Mouse (Mus musculus) frontal cortex, adult (tissue): Measurements from ENCODE around the gene Apc2.

ENCODE experiments used
- ATAC-seq: cut with Nextera tagmentation; 2 replicates; pipeline ENCODE4 v1.9.2; 2017; ENCODE audit warnings: mild to moderate bottlenecking, moderate library complexity, mixed read lengths; ENCODE audit not compliant: low TSS enrichment

Apc2 gene

GRCm38 (mm10) chr10:80294311-80294710 is 1.5 kb upstream of the Apc2 start:
- ATAC-seq: no peak

DNA sequence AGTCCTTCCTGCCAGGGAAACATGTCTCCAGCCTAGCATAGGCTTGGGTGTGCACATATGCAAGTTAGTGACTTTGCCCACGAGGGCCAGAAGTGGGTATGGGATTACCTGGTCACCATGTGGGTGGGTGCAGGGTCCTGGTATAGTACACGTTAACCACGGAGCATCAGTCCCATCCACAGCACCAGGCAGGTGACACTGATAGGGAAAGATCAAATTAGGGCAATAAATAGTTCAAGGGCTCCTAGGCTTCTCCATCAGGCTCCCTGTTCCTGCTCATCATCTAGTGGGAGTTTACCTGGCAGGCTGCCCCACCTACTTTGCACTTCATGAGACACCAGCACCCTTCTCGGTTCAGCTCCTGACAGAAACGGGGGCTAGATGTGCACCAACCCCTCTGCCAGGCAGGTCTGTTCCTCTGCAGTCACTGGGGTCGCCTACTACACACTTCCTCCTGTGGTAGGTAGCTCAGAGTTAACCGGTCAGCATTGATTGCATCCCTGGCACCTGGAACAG is 931 bp upstream of the Apc2 start:
- no peak for ATAC-seq

DNA sequence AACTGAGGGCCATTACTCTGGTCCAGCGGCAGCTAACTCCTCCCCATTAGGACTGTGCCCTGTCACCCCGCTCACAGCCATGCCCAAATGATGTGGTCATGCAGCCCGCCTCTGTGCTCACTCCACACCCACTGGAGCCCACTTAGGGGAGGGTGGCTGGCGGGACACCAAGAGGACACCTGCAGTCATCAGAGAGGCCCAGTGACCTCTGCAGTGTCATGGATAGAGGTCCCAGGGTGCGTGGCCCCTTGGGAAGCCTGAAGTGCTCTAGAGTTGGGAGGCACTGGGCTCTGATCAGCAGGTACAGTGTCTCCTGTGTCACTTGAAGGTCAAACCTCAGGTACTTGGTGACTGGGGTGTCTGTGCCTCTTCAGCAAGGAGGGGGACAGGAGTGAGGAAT is 1.0 kb downstream of the Apc2 start:
- ATAC-seq: no peak

GRCm38 (mm10) chr10:80297526-80298133 is 1.9 kb downstream of the Apc2 start:
- no peak for ATAC-seq

- peak; percentile 67 for ATAC-seq
These were observed 2.9 kb downstream of the Apc2 start for GRCm38 (mm10) chr10:80298571-80299281.

DNA sequence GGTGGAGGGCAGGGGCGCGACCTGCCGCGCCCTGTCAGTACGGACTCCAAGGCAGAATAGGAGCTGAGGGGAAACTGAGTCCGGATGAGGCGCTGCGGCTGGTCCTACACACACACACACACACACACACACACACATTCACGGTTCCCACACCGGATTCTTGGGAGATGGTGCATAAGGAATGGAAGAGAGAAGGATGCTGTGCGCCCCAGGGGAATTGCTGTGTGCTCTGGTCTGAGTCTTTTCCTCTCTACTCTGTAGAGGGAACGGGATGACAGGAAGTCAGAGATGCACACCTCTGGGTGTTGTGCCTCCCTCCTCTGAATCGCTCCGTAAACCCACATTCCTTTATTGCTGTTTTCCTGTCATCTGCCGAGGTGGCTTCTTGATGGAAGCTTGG is 3.5 kb downstream of the Apc2 start:
- peak; percentile 11; the same call in 1 of the 2 replicates for ATAC-seq

GRCm38 (mm10) chr10:80299824-80300223 is 4.0 kb downstream of the Apc2 start:
- no peak for ATAC-seq

DNA sequence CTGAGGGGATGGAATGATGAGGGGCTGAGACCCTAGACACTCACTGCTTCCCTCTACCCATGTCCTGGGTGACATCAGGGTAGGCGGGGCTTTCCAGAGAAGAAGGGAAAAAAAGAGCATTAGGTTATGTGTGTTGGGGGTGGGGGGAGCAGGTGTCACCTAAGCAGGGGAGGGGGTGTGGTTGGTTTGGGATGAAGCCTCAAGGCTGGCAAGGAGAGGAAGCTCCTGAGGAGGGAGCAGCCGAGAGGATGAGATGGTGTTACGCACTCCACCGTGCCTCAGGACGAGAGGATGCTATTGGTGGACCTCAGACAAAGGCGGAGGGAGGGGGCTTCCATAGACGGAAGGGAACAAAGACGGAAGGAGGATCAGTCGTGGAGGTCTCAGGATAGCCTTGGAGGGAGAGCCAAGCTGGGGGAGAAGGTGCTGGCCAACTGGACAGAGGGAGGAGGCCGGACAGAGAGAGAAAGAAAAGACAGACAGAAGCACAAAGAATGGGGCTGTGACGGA is 5.0 kb downstream of the Apc2 start:
- no peak for ATAC-seq

GRCm38 (mm10) chr10:80301256-80302081 is 5.7 kb downstream of the Apc2 start:
- no peak for ATAC-seq

- no peak for ATAC-seq
These were observed 6.2 kb downstream of the Apc2 start for GRCm38 (mm10) chr10:80302082-80302355.

GRCm38 (mm10) chr10:80302471-80302881 is 6.7 kb downstream of the Apc2 start:
- 0 out of 2 replicates have a peak, but pooled peaks have one; percentile 8 for ATAC-seq

- no peak for ATAC-seq
These were observed 8.7 kb downstream of the Apc2 start for GRCm38 (mm10) chr10:80304458-80304857.

DNA sequence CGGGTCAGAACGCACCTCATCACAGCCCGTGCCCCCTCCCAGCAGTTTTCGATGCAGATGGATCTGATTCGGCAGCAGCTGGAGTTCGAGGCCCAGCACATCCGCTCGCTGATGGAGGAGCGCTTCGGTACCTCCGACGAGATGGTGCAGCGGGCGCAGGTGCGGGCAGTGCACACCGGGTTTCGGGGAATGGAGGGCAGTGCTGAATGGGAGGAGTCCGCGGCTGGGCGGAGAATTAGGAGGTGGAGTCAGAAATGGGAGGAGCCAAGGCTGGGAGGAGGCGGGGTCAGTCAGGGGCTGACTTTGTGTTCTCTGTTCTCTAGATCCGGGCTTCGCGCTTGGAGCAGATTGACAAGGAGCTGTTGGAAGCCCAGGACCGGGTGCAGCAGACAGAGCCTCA is 9.1 kb downstream of the Apc2 start:
- no peak for ATAC-seq

- ATAC-seq: no peak
These were observed 15.8 kb downstream of the Apc2 start for GRCm38 (mm10) chr10:80311560-80311959.

DNA sequence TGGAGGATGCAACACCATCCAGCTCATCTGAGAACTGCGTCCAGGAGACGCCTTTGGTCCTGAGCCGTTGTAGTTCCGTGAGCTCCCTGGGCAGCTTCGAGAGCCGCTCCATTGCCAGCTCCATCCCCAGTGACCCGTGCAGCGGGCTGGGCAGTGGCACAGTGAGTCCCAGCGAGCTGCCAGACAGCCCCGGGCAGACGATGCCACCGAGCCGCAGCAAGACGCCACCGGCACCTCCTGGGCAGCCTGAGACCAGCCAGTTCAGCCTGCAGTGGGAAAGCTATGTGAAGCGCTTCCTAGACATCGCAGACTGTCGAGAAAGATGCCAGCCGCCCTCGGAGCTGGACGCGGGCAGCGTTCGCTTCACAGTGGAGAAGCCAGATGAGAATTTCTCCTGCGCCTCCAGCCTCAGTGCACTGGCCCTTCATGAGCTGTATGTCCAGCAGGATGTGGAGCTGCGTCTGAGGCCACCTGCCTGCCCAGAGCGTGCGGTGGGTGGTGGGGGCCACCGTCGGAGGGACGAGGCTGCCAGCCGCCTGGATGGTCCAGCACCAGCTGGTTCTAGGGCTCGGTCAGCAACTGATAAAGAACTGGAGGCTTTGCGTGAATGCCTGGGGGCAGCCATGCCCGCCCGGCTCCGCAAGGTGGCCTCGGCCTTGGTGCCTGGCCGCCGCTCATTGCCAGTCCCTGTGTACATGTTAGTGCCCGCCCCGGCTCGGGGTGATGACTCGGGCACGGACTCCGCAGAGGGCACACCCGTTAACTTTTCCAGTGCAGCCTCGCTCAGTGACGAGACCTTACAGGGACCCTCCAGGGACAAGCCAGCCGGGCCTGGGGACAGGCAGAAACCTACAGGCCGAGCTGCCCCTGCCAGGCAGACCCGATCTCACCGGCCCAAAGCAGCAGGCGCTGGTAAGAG is 17.1 kb downstream of the Apc2 start:
- ATAC-seq: no peak

DNA sequence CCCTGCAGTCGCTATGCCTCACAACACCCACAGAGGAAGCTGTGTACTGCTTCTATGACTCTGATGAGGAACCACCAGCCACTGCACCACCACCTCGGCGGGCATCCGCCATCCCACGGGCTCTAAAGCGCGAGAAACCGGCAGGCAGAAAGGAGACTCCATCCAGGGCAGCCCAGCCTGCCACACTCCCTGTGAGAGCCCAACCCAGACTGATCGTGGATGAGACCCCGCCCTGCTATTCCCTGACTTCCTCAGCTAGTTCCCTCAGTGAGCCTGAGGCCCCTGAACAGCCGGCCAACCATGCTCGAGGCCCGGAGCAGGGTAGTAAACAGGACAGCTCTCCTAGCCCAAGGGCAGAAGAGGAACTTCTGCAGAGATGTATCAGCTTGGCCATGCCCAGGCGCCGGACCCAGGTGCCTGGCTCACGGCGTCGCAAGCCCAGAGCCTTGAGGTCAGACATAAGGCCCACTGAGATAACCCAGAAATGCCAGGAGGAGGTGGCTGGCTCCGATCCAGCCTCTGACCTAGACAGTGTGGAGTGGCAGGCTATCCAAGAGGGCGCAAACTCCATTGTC is 17.9 kb downstream of the Apc2 start:
- ATAC-seq: no peak

- no peak for ATAC-seq
These were observed 18.8 kb downstream of the Apc2 start for GRCm38 (mm10) chr10:80314494-80315001.

- no peak for ATAC-seq
These were observed 19.5 kb downstream of the Apc2 start for GRCm38 (mm10) chr10:80315315-80315714.

- no peak for ATAC-seq
These were observed 20.6 kb downstream of the Apc2 start for GRCm38 (mm10) chr10:80316359-80316781.

GRCm38 (mm10) chr10:80317011-80317410 is 21.2 kb downstream of the Apc2 start:
- ATAC-seq: no peak

DNA sequence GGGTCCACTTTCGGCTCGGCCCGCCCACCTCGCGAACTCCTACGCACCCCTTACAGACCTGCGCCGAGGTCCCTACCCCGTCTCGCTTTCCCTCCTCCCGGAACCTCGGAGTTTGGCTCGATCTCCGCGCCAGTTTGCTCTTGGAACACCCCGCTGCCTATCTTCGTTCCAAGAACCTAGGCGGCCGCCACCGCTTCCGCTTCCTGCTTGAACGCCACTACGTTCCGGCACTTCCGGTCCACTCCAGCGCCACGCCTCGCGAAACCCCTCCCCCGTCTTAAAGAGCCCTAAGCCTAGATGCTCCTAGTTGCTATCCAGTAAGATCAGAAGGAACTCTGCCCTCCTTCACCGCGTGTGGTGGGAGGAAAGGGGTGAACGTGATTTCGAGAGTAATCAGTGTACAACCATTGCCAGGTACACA is 24.6 kb downstream of the Apc2 start, which contains the start of gene 2310011J03Rik:
Gene 2310011J03Rik, minus strand, starts transcription at position 198 of the 421 bp plus-strand sequence.
- peak; percentile 79 for ATAC-seq
